Mouse (Mus musculus) myocyte (in vitro differentiated cells): Measurements from ENCODE around the gene Lca5. TPM values are rescaled to one million over a fixed set of nuclear protein-coding genes. Genes with fewer than 3 reads are reported as not detected.

Source experiments
- H3K27me3 ChIP-seq: one replicate; pipeline ENCODE4 v1.6.1; 2011; ENCODE audit not compliant: control insufficient read depth, insufficient read depth, insufficient read length
- H3K36me3 ChIP-seq: one replicate; pipeline ENCODE4 v1.6.1; 2011; ENCODE audit not compliant: control insufficient read depth, insufficient read depth
- H3K4me2 ChIP-seq: one replicate; pipeline ENCODE4 v1.6.1; 2011; ENCODE audit warnings: low read depth, control low read depth
- H3K4me3 ChIP-seq: one replicate; pipeline ENCODE4 v1.5.1; 2011; ENCODE audit warnings: mild to moderate bottlenecking, control low read depth, moderate library complexity
- H3K79me2 ChIP-seq: one replicate; pipeline ENCODE4 v1.6.1; 2011; ENCODE audit not compliant: control insufficient read depth, insufficient read depth
- H3ac ChIP-seq: one replicate; pipeline ENCODE4 v1.6.1; 2011; ENCODE audit not compliant: control insufficient read depth, insufficient read length
- CEBPB ChIP-seq: IDR thresholded peaks from 2 replicates; pipeline ENCODE4 v1.6.1; 2011; ENCODE audit warnings: mild to moderate bottlenecking, moderate library complexity; ENCODE audit not compliant: poor library complexity, insufficient read depth, severe bottlenecking
- E2F4 ChIP-seq: IDR thresholded peaks from one replicate; pipeline ENCODE4 v1.6.1; 2011; ENCODE audit warnings: mild to moderate bottlenecking, control low read depth, moderate library complexity; ENCODE audit not compliant: insufficient read depth
- MAX ChIP-seq: IDR thresholded peaks from one replicate; pipeline ENCODE4 v1.6.1; 2011; ENCODE audit warnings: low read depth, mild to moderate bottlenecking, control low read depth
- MYOD1 ChIP-seq, 3 experiments: IDR thresholded peaks; one replicate each; pipeline ENCODE4 v1.6.1; 2011; ENCODE audit warnings: control low read depth in 2 of 3, low read depth in 2 of 3, mild to moderate bottlenecking in 2 of 3, moderate library complexity in 1 of 3; ENCODE audit not compliant: insufficient read length in 2 of 3, control insufficient read depth in 1 of 3
- MYOG ChIP-seq, 3 experiments: IDR thresholded peaks; one replicate each; pipeline ENCODE4 v1.6.1; 2011; ENCODE audit warnings: control low read depth in 2 of 3, low read depth in 2 of 3, mild to moderate bottlenecking in 2 of 3; ENCODE audit not compliant: insufficient read length in 2 of 3, control insufficient read depth in 1 of 3, insufficient read depth in 1 of 3
- POLR2A ChIP-seq: IDR thresholded peaks from one replicate; pipeline ENCODE4 v1.6.1; 2011; ENCODE audit warnings: low read depth, mild to moderate bottlenecking, control low read depth, moderate library complexity; ENCODE audit not compliant: insufficient read length
- POLR2AphosphoS2 ChIP-seq: IDR thresholded peaks from one replicate; pipeline ENCODE4 v1.6.1; 2011; ENCODE audit warnings: low read depth, control low read depth; ENCODE audit not compliant: insufficient read length
- REST ChIP-seq: IDR thresholded peaks from one replicate; pipeline ENCODE4 v1.6.1; 2011; ENCODE audit warnings: mild to moderate bottlenecking, control low read depth, moderate library complexity; ENCODE audit not compliant: insufficient read depth, insufficient read length
- SRF ChIP-seq: IDR thresholded peaks from one replicate; pipeline ENCODE4 v1.6.1; 2011; ENCODE audit warnings: low read depth; ENCODE audit not compliant: control insufficient read depth, insufficient read length
- TCF3 ChIP-seq: IDR thresholded peaks from one replicate; pipeline ENCODE4 v1.6.1; 2011; ENCODE audit warnings: low read depth, control low read depth; ENCODE audit not compliant: insufficient read length
- USF1 ChIP-seq: IDR thresholded peaks from one replicate; pipeline ENCODE4 v1.6.1; 2011; ENCODE audit warnings: low read depth, mild to moderate bottlenecking, control low read depth, moderate library complexity
- polyA plus RNA-seq: library from polyadenylated mRNA; unstranded; fragments of >200 nt; fragmentation: generic; extraction: Trizol; gene quantifications from one replicate; pipeline ENCODE4 v1.2.1, GENCODE M21; 2012; ENCODE audit warnings: missing spikeins

The Lca5 gene
- polyA plus RNA-seq, 1 experiment, result 2.5 TPM

DNA sequence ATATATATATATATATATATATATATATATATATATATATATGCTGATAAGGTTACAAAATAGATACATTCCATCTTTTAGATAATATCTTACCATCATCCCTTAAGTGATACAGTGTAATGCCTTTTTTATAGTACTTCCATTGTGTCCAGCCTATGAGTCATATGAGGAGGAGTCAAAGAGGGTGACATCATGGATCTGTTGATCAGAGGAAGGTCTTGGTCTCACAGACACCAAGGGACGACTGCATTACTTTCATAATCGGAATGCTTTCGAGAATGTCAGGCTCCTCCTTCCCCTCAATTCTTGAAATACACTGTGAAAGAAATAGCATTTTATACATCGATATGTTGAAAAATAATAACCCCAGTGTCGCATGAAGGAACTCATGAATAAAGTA, 93.4 kb downstream of the Lca5 start:
- no peaks in the 10 kb centered on the region for H3K36me3 ChIP-seq
- TF ChIP-seq USF1, result no peak
- TF ChIP-seq E2F4, result no peak
- no peak for TF ChIP-seq MYOD1 (IDR thresholded peaks at IDR 0.05; ENCODE audit: control insufficient read depth in 1 of 3, insufficient read length in 2 of 3, low read depth in 2 of 3)
- TF ChIP-seq CEBPB, result no peak
- H3K4me3 ChIP-seq, result no peak overlapping the region
- no peaks in the 10 kb centered on the region for H3K79me2 ChIP-seq
- H3K4me2 ChIP-seq, result peak overlapping the region; percentile 46
- H3K27me3 ChIP-seq, result no peaks in the 10 kb centered on the region
- no peak overlapping the region for H3ac ChIP-seq

DNA sequence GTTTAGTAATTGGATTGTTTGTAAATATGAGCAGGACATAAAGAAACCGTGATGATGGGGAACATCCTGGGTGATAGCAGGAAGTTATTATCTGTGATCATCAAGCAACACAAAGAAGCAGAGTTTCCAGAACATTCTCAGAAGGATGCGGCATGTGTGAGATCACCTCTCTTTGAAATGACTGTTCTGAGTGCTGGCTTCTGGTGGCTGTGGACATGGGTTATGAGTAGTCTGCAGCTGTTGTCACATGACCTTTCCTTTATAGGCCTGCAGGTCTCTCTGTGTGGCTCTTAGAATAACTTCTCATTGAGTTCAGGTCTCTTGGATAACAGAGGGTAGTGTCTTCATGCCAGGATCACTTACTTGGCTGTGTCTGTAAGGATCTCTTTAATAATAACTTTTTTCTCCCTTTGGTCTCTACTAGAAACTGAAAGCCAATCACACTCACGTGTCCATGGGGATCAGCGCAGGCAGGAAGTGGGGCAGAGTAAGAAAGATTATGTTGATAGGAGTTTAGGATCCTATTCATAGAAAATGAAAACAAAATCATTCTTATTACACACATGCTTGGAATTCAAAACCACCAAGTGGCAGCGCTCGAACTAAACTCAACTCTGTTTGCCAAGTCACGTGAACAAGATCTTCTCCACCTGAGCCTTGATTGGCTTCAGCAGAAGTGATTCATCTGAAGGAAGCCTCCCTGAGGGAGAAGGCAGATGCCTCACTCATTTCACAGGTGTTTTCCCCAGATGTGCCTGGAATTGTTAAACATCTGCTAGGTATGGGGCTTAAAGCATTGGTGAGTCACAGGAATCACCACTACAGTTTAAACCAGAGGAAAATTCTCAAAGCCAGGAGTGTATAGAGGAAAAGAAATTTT, 98.2 kb downstream of the Lca5 start:
- Histone ChIP-seq H3K36me3 (no peaks in the 10 kb centered on the region), H3K4me3 (no peak overlapping the region), H3ac (no peak overlapping the region), H3K4me2 (peak overlapping the region; percentile 66), H3K27me3 (no peaks in the 10 kb centered on the region), H3K79me2 (no peaks in the 10 kb centered on the region)
- TF ChIP-seq USF1 (peak; percentile 85), POLR2A (no peak), REST (no peak), MAX (no peak), MYOG (IDR thresholded peaks at IDR 0.05; ENCODE audit: control insufficient read depth in 1 of 3, insufficient read depth in 1 of 3, insufficient read length in 2 of 3, low read depth in 2 of 3) (no peak), SRF (no peak), CEBPB (no peak), POLR2AphosphoS2 (no peak), E2F4 (no peak), MYOD1 (IDR thresholded peaks at IDR 0.05; ENCODE audit: control insufficient read depth in 1 of 3, insufficient read length in 2 of 3, low read depth in 2 of 3) (peak in 1 of 3 experiments; percentile 35), TCF3 (no peak)

Other genes with a start within 250 kb of the Lca5 start
- 4.0 TPM for gene Sh3bgrl2, start 107.2 kb upstream of the Lca5 start, polyA plus RNA-seq